Mouse (Mus musculus) spleen, adult 2 months (tissue): ENCODE measurements around the gene Dst. TPM values are rescaled to one million over a fixed set of nuclear protein-coding genes. Genes with fewer than 3 reads are reported as not detected.

ENCODE experiments used
- DNase-seq, 2 experiments: peaks; one replicate each; pipeline versions ENCODE4 v3.0.0 to v3.0.0-alpha.2; 2012 to 2021; ENCODE audit warnings: low spot score in 2 of 2, low read depth in 1 of 2
- H3K27ac ChIP-seq: fragments of 200-500 bp; 2 replicates; pipeline ENCODE4 v1.5.1; 2012; ENCODE audit warnings: low read length, inconsistent platforms; ENCODE audit not compliant: insufficient read depth
- H3K27me3 ChIP-seq: fragments of 200-500 bp; 2 replicates; pipeline ENCODE4 v1.6.1; 2012; ENCODE audit warnings: mild to moderate bottlenecking, moderate library complexity, low read length, inconsistent platforms; ENCODE audit not compliant: control insufficient read depth, insufficient read depth
- H3K36me3 ChIP-seq: fragments of 200-500 bp; 2 replicates; pipeline ENCODE4 v1.6.1; 2012; ENCODE audit warnings: mild to moderate bottlenecking, low read length, inconsistent platforms; ENCODE audit not compliant: control insufficient read depth, insufficient read depth
- H3K4me1 ChIP-seq: fragments of 200-500 bp; 2 replicates; pipeline ENCODE4 v1.6.1; 2011; ENCODE audit warnings: inconsistent platforms; ENCODE audit not compliant: control insufficient read depth, insufficient read depth, insufficient read length
- H3K4me3 ChIP-seq: fragments of 200-500 bp; 2 replicates; pipeline ENCODE4 v1.5.1; 2011; ENCODE audit warnings: mild to moderate bottlenecking, inconsistent platforms; ENCODE audit not compliant: insufficient read depth, insufficient read length; ENCODE audit errors: extremely low read depth
- CTCF ChIP-seq: fragments of 200-500 bp; IDR thresholded peaks from 2 replicates; pipeline ENCODE4 v1.5.1; 2011; ENCODE audit warnings: mild to moderate bottlenecking, inconsistent platforms; ENCODE audit not compliant: insufficient read depth, insufficient read length, insufficient replicate concordance; ENCODE audit errors: extremely low read depth
- POLR2A ChIP-seq: fragments of 200-500 bp; IDR thresholded peaks from 2 replicates; pipeline ENCODE4 v1.6.1; 2011; ENCODE audit warnings: low read depth, low read length, inconsistent platforms
- WGBS: fragments of 180-500 bp; shearing (Covaris S2); methylation state at CpG from one replicate; pipeline ENCODE4 v1.1.7; 2018; 5-methylcytosine and 5-hydroxymethylcytosine counted together
- polyA plus RNA-seq: library from polyadenylated mRNA; depleted of rRNA; stranded (reverse); fragments of >200 nt; gene quantifications from 2 replicates; pipeline ENCODE4 v1.2.3, GENCODE M21; 2012

The Dst gene
- polyA plus RNA-seq, 1 experiment = 7.6 TPM

DNA sequence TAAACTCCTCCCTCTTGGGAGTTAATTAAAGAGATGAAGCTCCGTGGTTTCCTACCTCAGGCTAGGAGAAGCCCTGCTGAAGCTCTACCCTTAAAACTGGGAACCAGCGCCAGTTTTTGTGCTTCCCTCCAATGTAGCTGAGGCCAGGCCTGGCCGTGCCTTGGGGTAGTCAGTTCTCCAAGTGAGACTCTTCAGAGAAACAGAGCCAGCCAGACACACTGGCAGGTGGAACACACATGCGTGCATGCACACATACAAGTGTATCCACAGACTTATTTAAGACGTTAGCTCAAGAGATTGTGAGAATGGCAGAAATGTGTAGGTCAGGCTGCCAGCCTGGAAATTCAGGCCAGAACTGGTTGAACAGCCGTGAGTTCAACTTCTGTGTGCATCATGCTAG is 87.4 kb downstream of the Dst start:
- no peak for DNase-seq
- Histone ChIP-seq H3K4me3 (no peak overlapping the region), H3K27ac (no peak overlapping the region), H3K27me3 (no peaks in the 10 kb centered on the region), H3K36me3 (no peaks in the 10 kb centered on the region), H3K4me1 (no peaks in the 10 kb centered on the region; the same call in 1 of the 2 replicates)
- TF ChIP-seq POLR2A = no peak
- WGBS = 84% methylated on average over 6 of the region's 6 CpGs

DNA sequence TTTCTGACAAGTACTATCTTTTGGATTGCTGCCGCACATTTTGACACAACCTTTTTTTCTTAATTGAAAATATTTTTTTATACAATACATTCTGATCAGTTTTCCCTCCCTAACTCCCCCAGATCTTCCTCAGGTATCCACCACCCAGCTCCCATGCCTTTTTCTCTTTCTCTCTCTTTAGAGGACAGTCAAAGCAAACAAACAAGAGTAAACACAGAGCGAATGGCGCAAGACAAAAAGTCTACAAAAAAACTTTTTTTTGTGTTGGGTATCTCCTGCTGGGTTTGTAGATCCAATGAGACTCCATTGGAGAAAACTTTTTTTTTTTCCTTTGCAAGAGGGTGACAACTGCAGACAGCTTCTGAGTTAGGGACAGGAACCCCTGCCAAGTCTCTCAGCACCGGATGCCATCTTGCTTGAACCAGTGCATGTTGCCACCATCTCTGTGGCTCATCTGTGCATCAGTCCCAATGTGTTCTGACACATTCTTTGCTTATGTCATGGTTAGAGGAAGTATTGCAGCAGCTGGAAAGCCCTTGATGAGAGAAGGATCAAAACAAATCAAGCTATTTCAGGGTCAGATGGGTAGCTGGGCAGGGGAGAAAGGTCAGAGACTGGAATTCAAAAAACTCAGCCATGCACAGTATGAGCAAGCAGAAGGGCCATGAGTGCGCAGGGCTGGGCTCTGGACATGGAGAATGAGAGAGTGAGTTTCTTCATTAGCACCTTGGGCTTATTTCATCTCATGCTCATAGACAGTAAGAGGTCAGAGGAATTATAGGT is 88.3 kb downstream of the Dst start:
- no peak for TF ChIP-seq CTCF
- no peak for TF ChIP-seq POLR2A
- DNase-seq = no peak
- WGBS = 87% methylated on average over 5 of the region's 5 CpGs
- Histone ChIP-seq H3K4me1 (no peaks in the 10 kb centered on the region; the same call in 1 of the 2 replicates), H3K4me3 (no peak overlapping the region), H3K27ac (no peak overlapping the region), H3K27me3 (no peaks in the 10 kb centered on the region), H3K36me3 (no peaks in the 10 kb centered on the region)

DNA sequence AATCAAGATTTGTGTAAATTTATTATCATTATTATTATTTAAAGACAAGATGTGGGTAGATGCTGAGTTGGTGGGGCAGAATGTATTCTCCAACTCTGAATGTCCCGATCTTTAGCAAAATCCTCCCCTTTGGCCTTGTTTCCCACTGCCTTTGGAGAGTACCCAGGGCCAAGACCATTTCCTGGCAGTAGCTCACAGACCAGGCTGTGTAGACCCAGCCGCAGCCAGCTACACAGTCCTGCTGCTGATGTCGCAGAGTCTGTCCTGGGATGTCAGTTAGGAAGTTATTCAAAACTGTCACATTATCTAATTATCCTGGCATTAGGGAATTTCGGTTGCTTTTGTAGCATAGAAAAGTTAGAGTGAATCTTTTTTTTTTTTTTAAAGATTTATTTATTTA is 94.3 kb downstream of the Dst start:
- TF ChIP-seq CTCF = no peak
- no peak for TF ChIP-seq POLR2A
- Histone ChIP-seq H3K4me1 (peaks cover 2% of the 10 kb centered on the region; the same call in 1 of the 2 replicates), H3K27ac (no peak overlapping the region), H3K27me3 (no peaks in the 10 kb centered on the region), H3K4me3 (no peak overlapping the region), H3K36me3 (no peaks in the 10 kb centered on the region)
- 83% methylated on average over 4 of the region's 4 CpGs for WGBS
- DNase-seq = no peak

DNA sequence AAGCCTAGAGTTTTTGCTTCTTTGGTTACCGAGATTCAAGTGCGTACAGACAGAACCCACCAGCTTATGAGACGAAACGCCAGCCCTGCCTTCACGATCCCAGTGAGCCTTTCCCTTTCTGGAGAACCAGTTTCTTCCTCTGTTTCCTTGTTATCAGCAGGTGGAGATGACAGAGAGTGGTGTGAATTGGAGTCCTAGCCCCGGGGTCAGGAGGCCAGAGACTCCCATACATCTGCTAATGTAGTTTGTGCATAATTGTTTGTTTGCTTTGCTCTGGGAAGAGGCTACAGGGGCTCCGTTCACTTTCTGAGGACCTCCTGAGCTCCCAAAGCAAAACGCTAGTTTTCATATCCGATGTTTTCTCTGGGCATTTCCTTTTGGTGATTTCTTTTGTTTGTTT is 94.9 kb downstream of the Dst start:
- Histone ChIP-seq H3K4me1 (peaks cover 2% of the 10 kb centered on the region; the same call in 1 of the 2 replicates), H3K27ac (no peak overlapping the region), H3K36me3 (no peaks in the 10 kb centered on the region), H3K27me3 (no peaks in the 10 kb centered on the region), H3K4me3 (no peak overlapping the region)
- no peak for TF ChIP-seq CTCF
- no peak for TF ChIP-seq POLR2A
- no peak for DNase-seq
- WGBS = 79% methylated on average over 9 of the region's 9 CpGs

DNA sequence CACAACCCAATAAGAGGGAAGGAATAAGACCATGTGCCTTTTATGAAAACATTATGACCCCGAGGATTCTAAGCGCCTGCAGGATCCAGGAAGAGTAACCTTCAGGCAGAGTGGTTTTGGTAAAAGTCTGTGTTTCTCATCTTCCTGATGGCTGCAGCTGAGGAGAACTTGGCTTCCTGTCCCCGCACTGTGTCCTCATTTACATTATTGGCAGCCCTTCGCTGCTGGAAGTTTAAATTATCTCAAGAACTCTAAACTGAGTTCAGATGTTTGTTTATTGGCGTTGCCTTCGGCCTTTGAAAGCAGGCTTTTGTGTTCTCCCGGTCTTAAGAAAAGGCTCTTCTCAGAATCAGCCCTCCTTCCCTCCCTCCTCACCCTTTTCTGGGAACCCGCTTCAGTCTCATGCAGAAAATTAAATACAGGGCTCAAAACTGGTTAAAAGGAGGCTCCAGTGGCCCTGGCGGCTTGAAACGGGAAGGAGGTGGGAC is 97.3 kb downstream of the Dst start:
- no peaks in the 10 kb centered on the region for H3K36me3 ChIP-seq
- H3K27ac ChIP-seq = no peak overlapping the region
- TF ChIP-seq CTCF = no peak
- no peak for TF ChIP-seq POLR2A
- H3K4me3 ChIP-seq = no peak overlapping the region
- whole genome bisulfite sequencing = 4% methylated on average over 10 of the region's 10 CpGs
- H3K4me1 ChIP-seq = peaks cover 2% of the 10 kb centered on the region; the same call in 1 of the 2 replicates
- DNase-seq = no peak
- no peaks in the 10 kb centered on the region for H3K27me3 ChIP-seq

DNA sequence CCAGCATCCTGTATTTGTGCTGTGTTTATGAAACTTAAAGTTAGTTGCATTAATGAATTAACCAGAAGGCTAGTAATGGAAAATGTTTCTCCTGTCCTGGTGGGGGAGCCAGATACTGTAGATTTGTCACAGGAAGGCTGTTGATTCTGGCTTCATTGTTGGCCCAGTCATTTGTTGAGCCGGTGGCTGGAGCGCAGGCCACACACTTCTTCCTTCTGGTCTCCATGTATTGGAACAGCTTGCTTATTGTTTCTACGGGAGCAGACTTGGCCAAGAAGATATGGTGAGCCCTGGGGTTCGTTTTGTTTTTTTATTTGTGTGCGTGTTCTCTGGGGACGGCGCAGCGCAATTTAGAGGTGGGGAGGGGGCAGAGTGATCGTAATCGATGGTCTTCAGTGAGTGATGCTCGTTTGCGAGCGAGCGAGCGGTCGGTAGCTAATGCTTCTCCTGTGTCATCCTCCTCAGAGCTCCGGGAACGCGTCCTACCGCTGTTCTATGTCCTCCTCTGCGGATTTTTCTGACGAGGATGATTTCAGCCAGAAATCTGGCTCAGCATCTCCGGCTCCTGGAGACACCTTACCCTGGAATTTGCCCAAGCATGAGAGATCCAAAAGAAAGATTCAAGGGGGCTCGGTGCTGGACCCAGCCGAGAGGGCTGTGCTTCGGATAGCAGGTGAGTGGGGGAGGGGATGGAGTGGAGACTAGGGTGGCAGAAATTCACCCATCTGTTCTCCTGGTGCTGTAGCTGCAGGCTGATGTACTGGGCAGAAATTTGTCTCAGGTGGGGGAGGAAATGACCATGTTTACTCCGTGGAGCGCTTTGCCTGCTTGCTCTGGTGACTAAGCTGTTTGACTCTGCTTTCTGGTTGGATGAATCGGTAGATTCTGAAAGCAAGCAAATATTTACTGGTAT is 98.0 kb downstream of the Dst start:
- Histone ChIP-seq H3K4me1 (peaks cover 2% of the 10 kb centered on the region; the same call in 1 of the 2 replicates), H3K36me3 (no peaks in the 10 kb centered on the region), H3K27me3 (no peaks in the 10 kb centered on the region), H3K4me3 (peak overlapping the region; percentile 43), H3K27ac (no peak overlapping the region)
- WGBS = 2% methylated on average over 29 of the region's 29 CpGs
- no peak for TF ChIP-seq POLR2A
- peak; percentile 12; the same call in 1 of the 2 replicates for TF ChIP-seq CTCF
- DNase-seq = peak in 1 of 2 experiments; percentile 26
